Mouse (Mus musculus): ENCODE measurements around the gene Sergef.

Gene Sergef

GRCm38 (mm10) chr7:46447473-46448165 is 192.0 kb downstream of the Sergef start:
- DNase-seq (ENCODE audit: low spot score): no peak

GRCm38 (mm10) chr7:46445896-46446295 is 193.7 kb downstream of the Sergef start:
- no peak for DNase-seq (ENCODE audit: low spot score)

- no peak for DNase-seq (ENCODE audit: low spot score)
Observed at GRCm38 (mm10) chr7:46443163-46443562, 196.4 kb downstream of the Sergef start.

GRCm38 (mm10) chr7:46438537-46439141 is 201.0 kb downstream of the Sergef start:
- no peak for DNase-seq (ENCODE audit: low spot score)

- no peak for DNase-seq (ENCODE audit: low spot score)
Observed at GRCm38 (mm10) chr7:46435833-46436232, 203.8 kb downstream of the Sergef start.

GRCm38 (mm10) chr7:46433874-46434273 is 205.7 kb downstream of the Sergef start:
- no peak for DNase-seq (ENCODE audit: low spot score)

GRCm38 (mm10) chr7:46425012-46425411 is 214.6 kb downstream of the Sergef start:
- no peak for DNase-seq (ENCODE audit: low spot score)

GRCm38 (mm10) chr7:46423951-46424350 is 215.7 kb downstream of the Sergef start:
- DNase-seq (ENCODE audit: low spot score): no peak

- DNase-seq (ENCODE audit: low spot score): peak; percentile 12
Observed at GRCm38 (mm10) chr7:46422764-46423412, 216.7 kb downstream of the Sergef start.

GRCm38 (mm10) chr7:46422052-46422763 is 217.4 kb downstream of the Sergef start:
- DNase-seq (ENCODE audit: low spot score): no peak

- no peak for DNase-seq (ENCODE audit: low spot score)
Observed at GRCm38 (mm10) chr7:46421535-46421934, 218.1 kb downstream of the Sergef start.

- no peak for DNase-seq (ENCODE audit: low spot score)
Observed at GRCm38 (mm10) chr7:46418102-46418622, 221.4 kb downstream of the Sergef start.

GRCm38 (mm10) chr7:46417467-46417866 is 222.1 kb downstream of the Sergef start:
- DNase-seq (ENCODE audit: low spot score): no peak

- DNase-seq (ENCODE audit: low spot score): no peak
Observed at GRCm38 (mm10) chr7:46415818-46416425, 223.7 kb downstream of the Sergef start.

- no peak for DNase-seq (ENCODE audit: low spot score)
Observed at GRCm38 (mm10) chr7:46413959-46414725, 225.5 kb downstream of the Sergef start.

- no peak for DNase-seq (ENCODE audit: low spot score)
Observed at GRCm38 (mm10) chr7:46412823-46413222, 226.8 kb downstream of the Sergef start.

- DNase-seq (ENCODE audit: low spot score): no peak
Observed at GRCm38 (mm10) chr7:46410727-46411126, 228.9 kb downstream of the Sergef start.

- DNase-seq (ENCODE audit: low spot score): no peak
Observed at GRCm38 (mm10) chr7:46409204-46409789, 230.3 kb downstream of the Sergef start.

GRCm38 (mm10) chr7:46408606-46409005 is 231.0 kb downstream of the Sergef start:
- DNase-seq (ENCODE audit: low spot score): no peak

GRCm38 (mm10) chr7:46404756-46405155 is 234.9 kb downstream of the Sergef start:
- no peak for DNase-seq (ENCODE audit: low spot score)
